ENCODE assay signal across 2 mouse cellular contexts in the genomic region with DNA sequence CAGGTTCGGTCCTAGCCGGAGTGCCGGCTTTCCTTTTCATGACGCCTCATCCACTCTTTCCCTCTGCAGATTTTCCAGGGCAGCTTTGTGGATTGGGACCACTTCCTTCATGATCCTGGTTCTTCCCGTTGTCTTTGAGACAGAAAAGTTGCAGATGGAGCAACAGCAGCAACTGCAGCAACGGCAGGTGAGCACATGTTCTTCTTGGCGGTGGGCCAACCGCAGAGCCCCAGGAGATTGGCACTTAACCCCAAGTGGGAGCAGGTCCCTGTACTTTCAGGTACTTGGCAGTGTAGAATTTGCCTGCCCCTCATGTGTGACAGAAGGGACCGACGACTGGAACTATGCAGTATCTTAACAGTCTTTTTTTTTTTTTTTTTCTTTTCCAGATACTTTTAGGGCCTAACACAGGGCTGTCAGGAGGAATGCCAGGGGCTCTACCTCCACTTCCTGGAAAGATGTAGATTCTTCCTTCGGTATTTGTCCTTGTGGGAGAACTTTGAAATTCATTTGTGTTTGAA.
TF ChIP-seq lines count a peak whose summit lies in the region.

No protein-coding gene starts in this region.

TF ChIP-seq in MEL, 35 proteins besides CTCF, POLR2A, EP300 and RAD21:
- TF ChIP-seq ETS1 (IDR thresholded peaks at IDR 0.05; ENCODE audit: low read depth, low read length) (0 out of 2 replicates have a peak, but pooled peaks have one; percentile 11), MXI1 (IDR thresholded peaks at IDR 0.05; ENCODE audit: low read depth, low read length) (peak; percentile 95), MYC (IDR thresholded peaks at IDR 0.05; ENCODE audit: low read depth, low read length) (peak; percentile 94), SIN3A (IDR thresholded peaks at IDR 0.05; ENCODE audit: low read length) (peak; percentile 70; the same call in 1 of the 2 replicates), MYB (IDR thresholded peaks at IDR 0.05; ENCODE audit: low read depth, low read length) (0 out of 2 replicates have a peak, but pooled peaks have one; percentile 25), BHLHE40 (IDR thresholded peaks at IDR 0.05; ENCODE audit: borderline replicate concordance, low read depth, low read length) (peak; percentile 15; the same call in 1 of the 2 replicates), ZNF384 (IDR thresholded peaks at IDR 0.05; ENCODE audit: low read depth, low read length) (peak; percentile 65), MAX (IDR thresholded peaks at IDR 0.05; ENCODE audit: low read length) (peak; percentile 87)
TF ChIP-seq in MEL: peak in this region for 8; not testable (repeated sequence) for 27.

TF ChIP-seq in myocyte, 11 proteins besides CTCF, POLR2A, EP300 and RAD21:
- peak; percentile 65 for TF ChIP-seq POLR2AphosphoS2 (IDR thresholded peaks at IDR 0.05; ENCODE audit: insufficient read length, low read depth)
